Mouse (Mus musculus) monocyte, adult 2 months (primary cell): ENCODE data around the gene Rgs8.

Experiments used
- DNase-seq, 2 experiments: peaks; one replicate each; pipeline ENCODE4 v3.0.0; 2022; ENCODE audit warnings: low spot score in 2 of 2, low read depth in 1 of 2

Rgs8 gene

GRCm38 (mm10) chr1:153652938-153653623 is at the start of gene Rgs8:
Gene Rgs8, plus strand, starts transcription at chr1:153653025.
- DNase-seq, result no peak

- DNase-seq, result no peak
These were observed 35.4 kb upstream of the Rgs8 start for GRCm38 (mm10) chr1:153617340-153617830.

GRCm38 (mm10) chr1:153623036-153623435 is 29.8 kb upstream of the Rgs8 start:
- no peak for DNase-seq

- DNase-seq, result no peak
These were observed 20.1 kb upstream of the Rgs8 start for GRCm38 (mm10) chr1:153632686-153633085.

GRCm38 (mm10) chr1:153635056-153635455 is 17.8 kb upstream of the Rgs8 start:
- DNase-seq, result no peak

- no peak for DNase-seq
These were observed 17.3 kb upstream of the Rgs8 start for GRCm38 (mm10) chr1:153635521-153635920.

GRCm38 (mm10) chr1:153636821-153637220 is 16.0 kb upstream of the Rgs8 start:
- no peak for DNase-seq

GRCm38 (mm10) chr1:153641492-153641939 is 11.3 kb upstream of the Rgs8 start:
- DNase-seq, result no peak

- no peak for DNase-seq
These were observed 10.8 kb upstream of the Rgs8 start for GRCm38 (mm10) chr1:153641940-153642501.

- DNase-seq, result no peak
These were observed 849 bp downstream of the Rgs8 start for GRCm38 (mm10) chr1:153653674-153654073.

- DNase-seq, result no peak
These were observed 6.8 kb downstream of the Rgs8 start for GRCm38 (mm10) chr1:153659666-153660065.

GRCm38 (mm10) chr1:153660982-153661688 is 8.3 kb downstream of the Rgs8 start:
- DNase-seq, result no peak

GRCm38 (mm10) chr1:153661689-153662002 is 8.8 kb downstream of the Rgs8 start:
- no peak for DNase-seq

GRCm38 (mm10) chr1:153662362-153662761 is 9.5 kb downstream of the Rgs8 start:
- DNase-seq, result no peak

GRCm38 (mm10) chr1:153665066-153665715 is 12.4 kb downstream of the Rgs8 start:
- no peak for DNase-seq

- DNase-seq, result no peak
These were observed 13.4 kb downstream of the Rgs8 start for GRCm38 (mm10) chr1:153666236-153666635.

GRCm38 (mm10) chr1:153667244-153667727 is 14.5 kb downstream of the Rgs8 start:
- no peak for DNase-seq

- no peak for DNase-seq
These were observed 15.0 kb downstream of the Rgs8 start for GRCm38 (mm10) chr1:153667781-153668180.

GRCm38 (mm10) chr1:153669086-153669485 is 16.3 kb downstream of the Rgs8 start:
- no peak for DNase-seq

- no peak for DNase-seq
These were observed 16.9 kb downstream of the Rgs8 start for GRCm38 (mm10) chr1:153669728-153670127.

GRCm38 (mm10) chr1:153671352-153671751 is 18.5 kb downstream of the Rgs8 start:
- DNase-seq, result no peak

GRCm38 (mm10) chr1:153672698-153673097 is 19.9 kb downstream of the Rgs8 start:
- DNase-seq, result no peak
